Mouse (Mus musculus) liver, postnatal 0 days (tissue): ENCODE results near the gene Ptprd. TPM values are rescaled to one million over a fixed set of nuclear protein-coding genes. Genes with fewer than 3 reads are reported as not detected.

ENCODE experiments used
- ATAC-seq: fragments of 200-750 bp; cut with Nextera tagmentation; 2 replicates; pipeline ENCODE4 v1.8.0; 2017; ENCODE audit warnings: mild to moderate bottlenecking, moderate library complexity
- DNase-seq: peaks from one replicate; pipeline ENCODE4 v3.0.0-alpha.2; 2016
- H3K27ac ChIP-seq: fragments of 300-500 bp; sonication (generic); 2 replicates; pipeline ENCODE4 v1.5.1; 2014; ENCODE audit warnings: antibody characterized with exemption, moderate library complexity, mild to moderate bottlenecking, low read depth
- H3K27me3 ChIP-seq: fragments of 300-500 bp; sonication (generic); 2 replicates; pipeline ENCODE4 v1.6.1; 2014; ENCODE audit warnings: low read length, control low read depth, mixed read lengths; ENCODE audit not compliant: insufficient read depth
- H3K36me3 ChIP-seq: fragments of 300-500 bp; sonication (generic); replicated peaks from 2 replicates; pipeline ENCODE4 v1.6.1; 2014; ENCODE audit warnings: mild to moderate bottlenecking, control low read depth, low read length, moderate library complexity, mixed read lengths; ENCODE audit not compliant: insufficient read depth
- H3K4me1 ChIP-seq: fragments of 300-500 bp; sonication (generic); 2 replicates; pipeline ENCODE4 v1.6.1; 2014; ENCODE audit warnings: antibody characterized with exemption, mild to moderate bottlenecking, control low read depth; ENCODE audit not compliant: insufficient read depth
- H3K4me2 ChIP-seq: fragments of 300-500 bp; sonication (generic); 2 replicates; pipeline ENCODE4 v1.6.1; 2014; ENCODE audit warnings: low read depth, mild to moderate bottlenecking, low read length, moderate library complexity, mixed read lengths
- H3K4me3 ChIP-seq: fragments of 300-500 bp; sonication (generic); 2 replicates; pipeline ENCODE4 v1.5.1; 2014; ENCODE audit warnings: low read depth, low read length
- H3K9ac ChIP-seq: fragments of 300-500 bp; sonication (generic); replicated peaks from 2 replicates; pipeline ENCODE4 v1.6.1; 2014; ENCODE audit warnings: mild to moderate bottlenecking, moderate library complexity
- H3K9me3 ChIP-seq: fragments of 300-500 bp; sonication (generic); 2 replicates; pipeline ENCODE4 v1.6.1; 2016; ENCODE audit warnings: mild to moderate bottlenecking, control low read depth, low read length, mixed read lengths
- CTCF ChIP-seq: sonication (generic); IDR thresholded peaks from 2 replicates; pipeline ENCODE4 v1.5.1; 2016; ENCODE audit warnings: antibody characterized with exemption, low read depth
- EP300 ChIP-seq: IDR thresholded peaks from 2 replicates; pipeline ENCODE4 v1.6.1; 2016; ENCODE audit warnings: antibody characterized with exemption, low read depth, mild to moderate bottlenecking
- WGBS: fragments of 180-500 bp; shearing (Covaris S2); extraction: QIAGEN DNeasy Blood & Tissue Kit; methylation state at CpG from one replicate; pipeline ENCODE4 v1.1.7; 2014; ENCODE audit not compliant: insufficient replicate concordance; 5-methylcytosine and 5-hydroxymethylcytosine counted together
- microRNA-seq: library from miRNA; unstranded; fragments of <30 nt; microRNA quantifications from one replicate; pipeline ENCODE4, GENCODE M21; 2016
- polyA plus RNA-seq: library from polyadenylated mRNA; unstranded; fragments of >200 nt; fragmentation: Nextera tagmentation; extraction: Ambion mirVana; gene quantifications from 2 replicates; pipeline ENCODE4 v1.2.1, GENCODE M21; 2015

Ptprd gene
- polyA plus RNA-seq, 1 experiment from 2014 or later = 9.3 TPM

DNA sequence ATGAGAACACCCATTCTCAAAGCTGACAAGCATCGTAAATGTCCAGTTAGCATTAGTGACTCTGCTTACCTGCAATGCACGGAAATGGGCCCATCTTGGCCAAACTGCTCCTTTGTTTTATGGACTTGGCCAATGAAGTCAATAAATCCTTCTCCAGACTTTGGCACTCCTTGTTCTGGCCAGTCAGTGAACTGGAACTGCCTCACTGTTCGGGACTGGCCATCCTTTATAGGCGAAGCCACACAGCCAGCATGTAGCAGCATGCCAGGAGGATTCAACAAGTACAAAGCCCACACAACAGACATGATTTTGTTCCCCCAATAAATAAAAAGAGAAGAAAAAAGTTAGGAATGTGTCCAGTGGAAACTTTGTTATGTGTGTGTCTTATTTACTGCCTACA is 2261.2 kb downstream of the Ptprd start:
- 84% methylated on average over 4 of the region's 4 CpGs for WGBS
- Histone ChIP-seq H3K27ac (no peak overlapping the region), H3K36me3 (no peaks in the 10 kb centered on the region), H3K9ac (no peak overlapping the region), H3K27me3 (no peaks in the 10 kb centered on the region), H3K9me3 (no peaks in the 10 kb centered on the region), H3K4me2 (no peak overlapping the region), H3K4me1 (no peaks in the 10 kb centered on the region), H3K4me3 (no peak overlapping the region)
- DNase-seq (no peak), ATAC-seq (no peak)
- TF ChIP-seq CTCF (no peak), EP300 (no peak)

DNA sequence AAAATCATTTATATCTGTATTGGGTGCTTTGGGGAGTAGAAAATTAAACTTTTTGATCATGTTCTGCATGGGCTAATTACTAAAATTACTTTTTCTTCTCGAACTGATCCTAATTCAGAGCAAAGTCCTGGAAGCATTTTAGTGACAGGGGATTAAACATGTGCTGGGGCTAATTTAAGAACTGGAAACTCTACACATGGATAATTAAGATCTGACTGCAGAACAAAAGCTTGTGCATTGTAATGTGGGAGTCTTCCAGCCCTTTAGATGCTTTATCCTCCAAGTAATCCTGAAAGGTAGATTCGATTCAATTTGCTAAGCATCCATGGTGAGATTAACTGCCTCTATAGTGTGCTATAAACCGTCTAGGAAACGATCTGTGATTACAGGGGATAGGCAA is 2316.9 kb downstream of the Ptprd start:
- Histone ChIP-seq H3K4me2 (no peak overlapping the region), H3K4me1 (no peaks in the 10 kb centered on the region), H3K4me3 (no peak overlapping the region), H3K9me3 (no peaks in the 10 kb centered on the region), H3K27me3 (no peaks in the 10 kb centered on the region), H3K9ac (no peak overlapping the region), H3K27ac (no peak overlapping the region), H3K36me3 (no peaks in the 10 kb centered on the region)
- DNase-seq (no peak), ATAC-seq (no peak)
- TF ChIP-seq EP300 (no peak), CTCF (no peak)
- WGBS = 67% methylated on average over 4 of the region's 4 CpGs

Small RNA genes lying within 50 kb of the gene (microRNA-seq; reads per million reads assigned to microRNA genes)
- gene Gm23159 = not detected
